Mouse (Mus musculus) embryonic facial prominence, embryonic 12.5 days (tissue): Measurements from ENCODE around the gene Myo16. TPM values are rescaled to one million over a fixed set of nuclear protein-coding genes. Genes with fewer than 3 reads are reported as not detected.

ENCODE experiments used
- ATAC-seq: fragments of 200-750 bp; cut with Nextera tagmentation; 2 replicates; pipeline ENCODE4 v1.8.0; 2017; ENCODE audit not compliant: insufficient number of reproducible peaks, insufficient read depth, low FRiP score, low TSS enrichment
- H3K27ac ChIP-seq: fragments of 300-500 bp; sonication (generic); 2 replicates; pipeline ENCODE4 v1.5.1; 2016; ENCODE audit warnings: mild to moderate bottlenecking
- H3K27me3 ChIP-seq: fragments of 300-500 bp; sonication (generic); 2 replicates; pipeline ENCODE4 v1.6.1; 2016; ENCODE audit warnings: mild to moderate bottlenecking, moderate library complexity
- H3K36me3 ChIP-seq: fragments of 300-500 bp; sonication (generic); 2 replicates; pipeline ENCODE4 v1.6.1; 2016; ENCODE audit warnings: mild to moderate bottlenecking
- H3K4me1 ChIP-seq: fragments of 300-500 bp; sonication (generic); 2 replicates; pipeline ENCODE4 v1.6.1; 2016
- H3K4me2 ChIP-seq: fragments of 300-500 bp; sonication (generic); replicated peaks from 2 replicates; pipeline ENCODE4 v1.6.1; 2016; ENCODE audit warnings: mild to moderate bottlenecking, moderate library complexity
- H3K4me3 ChIP-seq: fragments of 300-500 bp; sonication (generic); 2 replicates; pipeline ENCODE4 v1.5.1; 2016; ENCODE audit warnings: mild to moderate bottlenecking
- H3K9ac ChIP-seq: fragments of 300-500 bp; sonication (generic); 2 replicates; pipeline ENCODE4 v1.6.1; 2016; ENCODE audit warnings: mild to moderate bottlenecking, moderate library complexity
- H3K9me3 ChIP-seq: fragments of 300-500 bp; sonication (generic); 2 replicates; pipeline ENCODE4 v1.6.1; 2016; ENCODE audit warnings: mild to moderate bottlenecking, moderate library complexity
- WGBS: fragments of 180-500 bp; shearing (Covaris S2); methylation state at CpG from one replicate; pipeline ENCODE4 v1.1.7; 2016; 5-methylcytosine and 5-hydroxymethylcytosine counted together
- polyA plus RNA-seq: library from polyadenylated mRNA; unstranded; fragments of >200 nt; fragmentation: Nextera tagmentation; extraction: Ambion mirVana; gene quantifications from 2 replicates; pipeline ENCODE4 v1.2.1, GENCODE M21; 2016

Myo16 gene
- polyA plus RNA-seq, 1 experiment from 2014 or later: 0.67 TPM

DNA sequence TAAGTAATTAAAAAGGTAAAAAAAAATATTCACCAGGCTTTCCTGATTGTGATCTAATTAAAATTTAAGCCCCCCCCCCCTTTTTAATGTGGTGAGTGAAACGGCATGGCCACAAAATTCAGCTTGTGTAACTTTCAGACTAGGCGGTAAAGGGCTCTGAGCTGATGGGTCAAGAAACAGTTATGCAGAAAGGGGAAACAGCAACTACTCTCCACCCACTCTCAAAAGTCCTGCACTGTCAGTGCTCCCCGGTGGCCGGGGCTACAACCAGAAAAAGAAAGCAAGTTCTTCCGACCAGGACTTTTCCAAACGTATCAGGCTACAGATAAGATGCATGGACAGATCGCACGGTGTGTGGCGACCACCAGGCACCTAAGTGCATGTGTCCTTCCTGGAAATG lies 408.9 kb downstream of the Myo16 start:
- H3K36me3 ChIP-seq: no peaks in the 10 kb centered on the region
- 86% methylated on average over 9 of the region's 9 CpGs for WGBS
- H3K4me3 ChIP-seq: no peak overlapping the region
- H3K4me2 ChIP-seq: no peak overlapping the region
- H3K4me1 ChIP-seq: no peaks in the 10 kb centered on the region
- no peak overlapping the region for H3K27ac ChIP-seq
- H3K9me3 ChIP-seq: no peaks in the 10 kb centered on the region
- no peak for ATAC-seq
- H3K27me3 ChIP-seq: no peaks in the 10 kb centered on the region
- no peak overlapping the region for H3K9ac ChIP-seq

DNA sequence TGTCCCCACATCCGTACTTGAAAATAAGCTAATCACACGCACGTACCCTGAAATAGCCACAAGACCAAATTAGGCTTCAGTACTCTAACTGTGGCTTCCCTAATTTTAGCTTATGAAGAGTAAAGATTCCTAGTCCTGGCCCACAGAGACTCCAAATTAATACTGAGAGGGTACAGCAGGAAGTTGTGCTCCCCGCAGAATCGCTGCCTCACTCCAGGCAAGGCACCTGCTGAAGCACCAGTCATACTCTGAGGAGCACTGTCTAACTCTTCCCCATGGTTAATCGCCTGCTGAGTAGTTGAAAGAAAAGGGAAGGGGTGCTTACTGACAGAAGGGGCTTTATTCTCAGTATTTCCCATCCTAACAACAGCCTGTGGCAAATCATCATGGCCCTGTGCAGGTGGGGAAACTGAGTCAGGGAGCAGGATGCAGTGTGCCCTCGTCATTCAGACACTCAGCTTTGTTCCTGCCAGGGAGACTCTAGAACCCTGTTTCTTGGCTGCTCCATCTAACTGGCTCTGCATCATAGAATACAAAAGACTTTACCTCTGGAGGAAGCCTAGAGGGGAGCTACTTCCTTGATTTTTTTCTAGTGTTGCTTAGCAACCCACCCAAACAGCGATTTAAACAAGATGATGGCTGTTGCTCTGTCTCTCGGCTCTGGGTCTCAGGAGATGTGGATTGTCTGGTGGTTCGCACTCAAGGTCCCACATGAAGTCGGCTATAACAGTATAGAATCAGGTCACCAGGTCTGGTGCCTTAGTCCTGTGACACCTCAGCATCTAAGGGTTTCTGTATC lies 411.7 kb downstream of the Myo16 start:
- no peak overlapping the region for H3K27ac ChIP-seq
- no peaks in the 10 kb centered on the region for H3K4me1 ChIP-seq
- H3K9me3 ChIP-seq: no peaks in the 10 kb centered on the region
- no peak overlapping the region for H3K9ac ChIP-seq
- H3K27me3 ChIP-seq: no peaks in the 10 kb centered on the region
- WGBS: 71% methylated on average over 11 of the region's 11 CpGs
- no peak overlapping the region for H3K4me2 ChIP-seq
- H3K36me3 ChIP-seq: no peaks in the 10 kb centered on the region
- no peak for ATAC-seq
- no peak overlapping the region for H3K4me3 ChIP-seq

DNA sequence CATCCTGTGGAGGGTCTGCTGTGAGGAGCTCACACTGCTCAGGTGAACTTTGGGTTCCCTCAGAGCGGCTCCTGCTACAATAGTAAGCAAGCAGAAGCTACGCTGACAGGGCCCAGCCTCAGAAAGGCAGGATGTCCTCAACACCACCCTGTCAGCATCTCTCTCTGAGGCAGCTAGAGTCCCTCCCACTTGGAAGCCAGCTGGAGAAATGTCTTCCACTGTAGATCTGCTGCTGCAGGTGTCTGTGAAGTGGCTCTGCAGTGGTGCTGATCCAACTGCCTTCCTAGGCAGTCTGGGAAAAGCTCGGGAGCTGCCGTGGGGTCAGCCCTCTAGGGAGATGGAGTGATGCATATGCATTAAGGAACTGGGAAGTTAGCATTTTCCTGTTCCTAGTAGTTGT lies 414.7 kb downstream of the Myo16 start:
- no peak for ATAC-seq
- Histone ChIP-seq H3K36me3 (no peaks in the 10 kb centered on the region), H3K4me3 (no peak overlapping the region), H3K27ac (no peak overlapping the region), H3K9ac (no peak overlapping the region), H3K27me3 (no peaks in the 10 kb centered on the region), H3K4me1 (no peaks in the 10 kb centered on the region), H3K4me2 (no peak overlapping the region), H3K9me3 (no peaks in the 10 kb centered on the region)
- 77% methylated on average over 4 of the region's 4 CpGs for WGBS

DNA sequence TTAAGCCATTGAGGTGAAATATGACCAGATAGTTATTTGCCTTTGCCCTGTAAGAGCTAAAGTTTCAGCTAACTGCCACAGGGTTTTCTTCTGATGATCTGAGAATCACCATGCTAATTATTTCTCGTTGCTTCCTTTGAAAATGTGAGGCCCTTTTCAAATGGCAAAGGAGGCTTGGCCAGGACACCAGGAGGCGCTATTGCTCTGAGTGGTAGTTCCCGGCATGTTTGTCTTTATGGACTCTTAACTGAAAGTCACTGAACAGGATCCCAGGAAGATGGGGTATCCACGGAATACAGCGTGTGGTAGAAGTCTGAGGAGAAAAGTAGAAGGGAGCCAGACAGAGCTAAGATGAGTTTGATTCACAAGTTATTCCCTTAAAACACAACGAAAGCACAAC lies 420.4 kb downstream of the Myo16 start:
- H3K27me3 ChIP-seq: no peaks in the 10 kb centered on the region
- no peak overlapping the region for H3K9ac ChIP-seq
- no peak overlapping the region for H3K4me3 ChIP-seq
- ATAC-seq: no peak
- no peaks in the 10 kb centered on the region for H3K4me1 ChIP-seq
- no peak overlapping the region for H3K4me2 ChIP-seq
- no peaks in the 10 kb centered on the region for H3K9me3 ChIP-seq
- no peak overlapping the region for H3K27ac ChIP-seq
- no peaks in the 10 kb centered on the region for H3K36me3 ChIP-seq
- WGBS: 20% methylated on average over 6 of the region's 6 CpGs

DNA sequence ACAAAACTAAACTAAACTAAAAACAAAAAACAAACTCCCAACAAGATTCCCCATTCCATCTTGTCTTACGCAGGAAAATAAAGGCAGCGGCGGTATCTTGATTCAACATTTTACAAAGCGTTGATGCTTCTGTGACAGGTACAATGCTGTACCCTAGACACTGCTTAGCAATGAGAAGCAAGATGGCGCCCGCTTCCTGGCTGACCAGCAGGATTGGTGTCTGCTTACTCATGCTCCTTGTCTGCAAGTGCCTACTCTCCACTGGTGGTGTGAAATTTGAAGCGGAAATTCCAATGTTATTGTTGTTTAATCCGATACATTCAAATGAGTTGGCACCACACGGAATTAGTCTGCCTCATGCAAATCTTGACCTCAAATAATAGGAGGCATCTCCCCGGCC lies 421.5 kb downstream of the Myo16 start:
- no peak for ATAC-seq
- H3K27ac ChIP-seq: no peak overlapping the region
- 94% methylated on average over 10 of the region's 10 CpGs for WGBS

DNA sequence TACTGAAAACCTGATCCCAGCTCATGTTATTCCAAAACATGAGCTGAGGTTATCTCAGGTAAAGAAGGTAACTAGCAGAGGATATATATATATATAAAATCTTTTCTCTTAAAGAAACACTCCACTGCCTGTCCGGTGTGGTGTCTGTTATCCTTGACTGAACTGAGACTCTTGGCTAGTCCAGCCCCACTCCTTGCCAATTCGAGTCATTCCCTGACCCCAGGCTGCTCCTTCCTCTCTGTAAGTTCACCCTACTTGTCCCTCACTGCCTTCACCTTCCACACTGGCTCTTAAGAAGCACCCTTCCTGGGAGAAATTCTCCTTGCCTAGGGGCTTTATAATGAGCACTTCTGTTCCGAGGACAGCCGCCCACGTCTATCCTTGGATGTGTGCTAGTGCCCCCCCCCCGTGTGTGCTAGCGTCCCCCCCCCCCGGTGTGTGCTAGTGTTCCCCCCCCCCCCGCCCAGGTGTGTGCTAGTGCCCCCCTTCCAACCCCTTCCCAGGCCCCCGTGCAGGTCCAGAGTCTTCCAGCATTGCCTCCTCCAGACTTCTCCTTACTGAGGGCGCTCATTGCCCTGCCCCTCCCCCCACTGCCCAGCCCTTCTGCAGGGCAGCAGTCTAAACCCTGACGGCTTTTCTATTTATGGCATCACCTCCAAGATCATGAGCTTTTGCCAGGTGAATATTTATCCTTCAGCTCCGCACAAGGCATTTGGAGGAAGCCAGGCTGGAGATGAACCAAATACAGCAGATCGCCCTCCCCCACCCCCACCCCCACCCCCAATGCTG lies 433.4 kb downstream of the Myo16 start:
- Histone ChIP-seq H3K9me3 (no peaks in the 10 kb centered on the region), H3K27ac (no peak overlapping the region), H3K9ac (no peak overlapping the region), H3K36me3 (no peaks in the 10 kb centered on the region), H3K4me2 (0 out of 2 replicates have a peak overlapping the region, but pooled peaks have one; percentile 19), H3K4me1 (peaks cover 12% of the 10 kb centered on the region), H3K27me3 (no peaks in the 10 kb centered on the region), H3K4me3 (no peak overlapping the region)
- no peak for ATAC-seq
- WGBS: 32% methylated on average over 9 of the region's 14 CpGs

More for the DNA sequence above, 421.5 kb downstream of the Myo16 start:
- Histone ChIP-seq H3K4me2 (no peak overlapping the region), H3K27me3 (no peaks in the 10 kb centered on the region), H3K9ac (no peak overlapping the region), H3K9me3 (no peaks in the 10 kb centered on the region), H3K4me1 (no peaks in the 10 kb centered on the region), H3K36me3 (no peaks in the 10 kb centered on the region), H3K4me3 (no peak overlapping the region)

DNA sequence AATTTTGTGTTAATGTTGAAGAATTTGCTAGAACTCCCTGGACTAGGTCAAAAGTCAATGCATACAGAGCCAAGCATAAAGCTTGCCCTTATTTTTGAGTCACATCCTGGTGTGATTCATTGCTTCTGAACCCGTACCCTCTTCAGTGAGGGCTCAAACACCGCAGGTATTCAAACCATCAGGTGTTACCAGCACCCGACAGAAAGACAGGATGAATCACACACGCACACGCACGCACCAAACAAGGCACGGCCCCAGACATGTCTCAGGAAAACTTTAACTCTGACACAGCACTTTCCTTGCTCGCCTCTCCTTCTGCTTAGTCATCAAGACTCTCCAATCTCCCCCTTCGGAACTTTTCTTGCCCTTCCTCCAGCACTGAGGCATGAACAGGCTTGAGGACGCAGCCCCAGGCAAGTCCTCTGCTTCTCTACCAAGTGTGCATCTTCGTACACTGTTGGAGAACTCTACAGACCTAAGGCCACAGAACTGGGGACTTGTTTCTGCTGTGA lies 435.8 kb downstream of the Myo16 start:
- no peak overlapping the region for H3K4me2 ChIP-seq
- 78% methylated on average over 11 of the region's 11 CpGs for WGBS
- no peak overlapping the region for H3K9ac ChIP-seq
- no peak for ATAC-seq
- H3K27ac ChIP-seq: no peak overlapping the region
- no peaks in the 10 kb centered on the region for H3K9me3 ChIP-seq
- H3K4me3 ChIP-seq: no peak overlapping the region
- H3K27me3 ChIP-seq: no peaks in the 10 kb centered on the region
- H3K36me3 ChIP-seq: no peaks in the 10 kb centered on the region
- H3K4me1 ChIP-seq: peaks cover 12% of the 10 kb centered on the region

DNA sequence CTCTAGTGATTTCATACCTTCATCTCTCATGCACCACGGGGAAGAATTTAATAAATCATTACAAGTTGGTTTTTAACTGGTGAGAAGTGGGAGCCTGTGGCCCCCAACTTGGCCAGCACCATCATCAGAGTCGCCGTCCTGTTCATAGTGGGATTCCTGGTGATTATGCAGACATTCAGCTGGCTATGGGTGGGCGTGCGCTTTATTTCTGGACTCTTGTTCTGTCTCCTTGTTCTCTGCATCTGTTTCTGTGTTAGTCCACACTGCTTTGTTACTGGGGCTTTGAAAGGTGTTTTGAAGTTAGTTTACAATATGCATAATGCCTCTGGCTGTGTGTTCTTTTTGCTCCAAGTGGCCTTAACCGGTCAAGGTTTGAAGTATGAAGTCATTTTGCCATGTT lies 439.2 kb downstream of the Myo16 start:
- H3K9me3 ChIP-seq: no peaks in the 10 kb centered on the region
- no peaks in the 10 kb centered on the region for H3K36me3 ChIP-seq
- H3K27me3 ChIP-seq: no peaks in the 10 kb centered on the region
- 92% methylated on average over 6 of the region's 6 CpGs for WGBS
- no peaks in the 10 kb centered on the region for H3K4me1 ChIP-seq
- no peak overlapping the region for H3K27ac ChIP-seq
- no peak overlapping the region for H3K9ac ChIP-seq
- no peak overlapping the region for H3K4me2 ChIP-seq
- no peak overlapping the region for H3K4me3 ChIP-seq
- ATAC-seq: no peak

DNA sequence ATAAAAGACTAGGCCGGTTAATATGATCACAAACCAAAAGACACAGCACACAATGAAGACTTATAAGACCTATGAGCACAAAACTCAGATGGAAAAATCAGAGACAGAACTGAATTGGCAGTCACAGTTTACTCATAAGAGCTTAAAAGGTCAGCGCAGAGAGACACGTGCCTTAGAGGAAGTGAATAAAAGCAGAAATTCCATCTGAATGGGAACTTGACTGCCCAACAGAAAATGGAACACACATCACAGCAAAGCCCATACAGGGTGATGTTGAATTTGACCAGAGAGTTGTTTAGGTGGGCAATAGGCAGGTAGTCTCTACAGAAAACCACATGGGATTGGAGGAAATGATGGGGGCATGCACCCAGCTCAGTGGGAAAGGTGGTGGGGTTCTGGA lies 442.6 kb downstream of the Myo16 start:
- Histone ChIP-seq H3K4me2 (no peak overlapping the region), H3K9ac (no peak overlapping the region), H3K27me3 (no peaks in the 10 kb centered on the region), H3K36me3 (no peaks in the 10 kb centered on the region), H3K27ac (no peak overlapping the region), H3K4me1 (no peaks in the 10 kb centered on the region), H3K4me3 (no peak overlapping the region), H3K9me3 (no peaks in the 10 kb centered on the region)
- ATAC-seq: no peak
- 84% methylated on average over 3 of the region's 3 CpGs for WGBS

DNA sequence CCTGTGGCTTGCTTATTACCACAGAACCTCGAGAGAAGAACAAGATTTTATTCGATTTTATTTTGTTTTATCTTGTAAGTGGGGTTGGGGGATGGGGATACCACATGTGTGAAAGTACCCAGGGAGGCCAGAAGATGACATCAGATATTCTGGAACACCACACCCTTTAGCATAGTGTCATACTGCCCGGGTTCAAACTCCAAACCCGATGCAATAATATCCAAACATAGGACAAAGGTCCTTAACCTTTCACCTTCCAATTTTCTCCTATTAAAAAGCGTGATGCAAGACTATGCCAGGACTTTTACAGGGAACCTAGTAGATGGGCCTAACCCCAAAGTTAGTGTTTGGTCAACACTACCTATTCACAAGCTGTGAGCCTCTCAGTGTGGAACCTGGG lies 443.9 kb downstream of the Myo16 start:
- Histone ChIP-seq H3K9me3 (no peaks in the 10 kb centered on the region), H3K4me2 (no peak overlapping the region), H3K27ac (no peak overlapping the region), H3K36me3 (no peaks in the 10 kb centered on the region), H3K27me3 (no peaks in the 10 kb centered on the region), H3K4me3 (no peak overlapping the region), H3K4me1 (no peaks in the 10 kb centered on the region), H3K9ac (no peak overlapping the region)
- 71% methylated on average over 5 of the region's 5 CpGs for WGBS
- no peak for ATAC-seq

DNA sequence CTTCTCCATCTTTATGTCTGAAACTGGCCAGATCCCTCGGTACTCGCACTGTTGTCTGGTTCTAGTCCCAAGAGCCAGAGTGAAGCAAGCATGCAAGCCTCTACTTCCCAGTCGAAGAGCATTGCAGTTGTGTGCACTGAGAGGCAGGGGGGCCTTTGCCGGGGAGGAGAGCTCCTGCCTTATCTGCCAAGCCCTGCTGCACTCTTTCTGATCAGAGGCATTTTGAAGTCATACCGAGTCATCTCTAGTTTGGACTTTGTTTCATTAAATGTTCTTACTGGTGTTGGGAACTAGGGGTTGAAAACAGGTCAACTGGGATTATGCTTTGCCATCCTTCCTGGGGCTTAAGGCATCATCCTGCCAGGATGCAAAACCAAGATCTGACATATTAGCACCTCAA lies 445.2 kb downstream of the Myo16 start:
- no peak for ATAC-seq
- H3K27me3 ChIP-seq: no peaks in the 10 kb centered on the region
- H3K27ac ChIP-seq: no peak overlapping the region
- no peak overlapping the region for H3K9ac ChIP-seq
- no peaks in the 10 kb centered on the region for H3K4me1 ChIP-seq
- 86% methylated on average over 5 of the region's 5 CpGs for WGBS
- H3K9me3 ChIP-seq: no peaks in the 10 kb centered on the region
- no peak overlapping the region for H3K4me2 ChIP-seq
- no peaks in the 10 kb centered on the region for H3K36me3 ChIP-seq
- H3K4me3 ChIP-seq: no peak overlapping the region
